Mouse (Mus musculus) adipocyte (in vitro differentiated cells): ENCODE measurements at regions not wholly inside any gene's neighbourhood (a gene's known extent, or its start where the extent isn't known, plus 50 kb on each side); places are given as distances from the start of the nearest gene placed in this dataset.
A peak's percentile ranks its signal among the peaks of the same experiment; 100 is the strongest.

Experiments
- DNase-seq: peaks from one replicate; pipeline ENCODE4 v3.0.0-alpha.2; 2016; ENCODE audit warnings: low spot score

DNA sequence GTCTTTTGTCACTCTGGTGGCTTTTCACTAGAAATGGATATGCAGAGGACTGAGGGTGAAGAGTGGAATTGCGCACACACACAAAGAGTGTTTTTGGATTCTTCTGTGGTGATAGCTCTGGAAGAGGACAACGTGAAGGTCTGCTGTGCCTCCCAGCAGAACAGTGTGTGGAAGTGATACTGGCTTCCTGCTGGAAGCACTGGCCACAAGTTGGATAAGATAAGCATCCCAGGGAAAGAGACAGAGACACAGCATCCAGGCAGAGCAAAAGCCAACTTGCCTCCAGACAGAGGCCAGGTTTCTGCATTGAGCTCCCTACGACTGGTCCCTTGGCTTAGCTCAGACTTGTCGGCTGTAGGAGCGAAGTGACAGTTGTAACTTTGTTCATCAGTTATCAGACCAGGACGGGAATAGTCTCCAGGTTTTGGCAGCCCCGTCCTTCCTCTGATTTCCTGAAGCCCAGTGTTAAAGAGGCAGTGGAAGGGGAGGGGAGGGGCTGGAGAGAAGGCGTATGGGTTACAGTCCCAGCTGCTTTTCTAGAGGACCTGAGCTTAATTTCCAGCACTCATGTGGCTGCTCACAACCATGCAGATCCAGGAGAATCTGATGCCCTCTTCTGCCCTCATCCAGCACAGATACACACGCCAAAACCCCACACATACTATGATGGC, 89.2 kb downstream of the Tmem170b start:
- no peak for DNase-seq

DNA sequence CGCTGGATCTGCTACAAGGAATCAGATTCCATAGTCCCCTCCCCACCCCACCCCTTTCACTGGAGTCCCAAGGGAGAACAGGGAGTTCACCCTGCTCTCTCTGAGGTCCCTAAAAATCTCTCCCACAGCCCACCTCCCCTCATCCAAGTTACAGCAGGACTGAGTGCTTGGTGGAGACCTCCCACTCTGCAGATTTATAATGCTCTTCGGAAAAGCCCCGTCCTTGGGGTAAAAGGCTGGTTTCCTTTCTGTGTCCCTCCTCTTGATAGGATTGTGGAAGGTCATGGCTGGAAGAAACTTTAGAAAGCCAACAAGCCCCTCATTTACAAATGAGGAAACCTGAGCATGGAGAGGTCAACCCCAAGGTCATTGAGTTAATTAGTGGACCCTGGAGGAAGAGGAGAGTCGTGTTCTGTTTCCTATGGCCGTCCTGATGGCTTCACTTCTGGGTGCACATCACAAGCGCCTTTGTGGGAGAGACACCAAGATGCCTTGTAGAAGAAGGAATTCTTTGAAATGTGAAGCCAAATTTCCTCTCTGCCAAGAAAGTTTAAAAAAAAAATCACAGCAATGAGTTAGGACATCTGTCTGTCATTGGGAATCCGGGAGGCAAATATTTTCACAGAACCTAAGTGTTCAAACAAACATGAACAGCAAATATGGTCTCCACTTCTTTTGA, 91.2 kb downstream of the Tmem170b start:
- no peak for DNase-seq

DNA sequence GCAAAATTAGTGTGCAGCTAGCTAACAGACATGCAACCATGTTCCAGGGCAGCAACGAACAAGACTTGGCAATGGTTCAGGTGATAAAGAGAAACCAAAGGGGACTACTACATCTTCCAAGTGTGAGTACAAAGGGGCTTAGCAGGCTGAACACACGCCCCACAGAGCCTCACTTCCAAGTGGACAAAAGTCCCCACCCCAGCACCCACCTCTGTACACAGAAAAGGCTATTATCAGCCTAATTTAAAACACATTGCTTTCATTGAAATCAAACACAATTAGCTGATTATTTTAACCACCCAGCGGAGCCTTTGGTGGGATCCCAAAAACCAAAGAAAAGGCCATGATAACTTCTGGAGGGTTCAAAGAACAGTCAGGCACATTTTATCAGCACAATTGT, 95.6 kb downstream of the Tmem170b start:
- no peak for DNase-seq

DNA sequence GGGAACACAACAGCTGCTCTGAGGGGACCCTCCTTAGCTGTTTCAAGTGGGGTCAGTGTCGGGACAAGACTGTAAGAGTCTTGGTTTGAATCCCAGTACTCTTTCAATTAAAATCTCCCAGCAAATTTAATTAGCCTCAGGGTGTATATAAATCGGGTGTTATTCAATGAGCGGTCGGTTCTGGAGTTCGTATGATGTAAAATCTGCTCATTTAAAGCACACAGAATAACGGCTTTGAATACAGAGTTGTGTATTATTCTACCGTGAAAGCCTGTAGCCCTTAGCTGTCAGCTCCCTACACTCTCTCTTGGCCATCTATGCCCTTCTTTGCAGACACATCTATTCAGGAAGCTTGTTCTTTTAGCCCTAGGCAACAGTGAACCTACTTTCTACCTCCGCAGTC, 96.1 kb downstream of the Tmem170b start:
- no peak for DNase-seq

DNA sequence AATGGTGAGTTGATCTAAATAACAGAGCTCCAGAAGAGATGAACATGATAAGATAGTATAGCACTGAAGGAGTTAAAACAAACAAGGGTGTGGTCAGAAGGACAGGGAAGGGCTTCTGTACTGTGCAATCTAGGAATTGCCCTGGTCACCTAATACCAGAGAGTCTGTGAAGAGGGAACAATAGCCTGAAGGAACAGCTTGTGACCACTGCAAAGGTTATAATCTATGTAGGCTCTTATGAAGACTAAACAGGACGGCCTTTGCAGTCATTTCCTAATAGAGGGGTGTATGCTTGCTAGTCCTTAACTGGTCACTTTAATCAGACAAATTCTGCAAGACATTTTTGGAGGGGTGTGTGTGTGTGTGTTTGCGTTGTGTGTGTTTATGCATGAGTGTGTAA, 97.5 kb downstream of the Tmem170b start:
- no peak for DNase-seq

DNA sequence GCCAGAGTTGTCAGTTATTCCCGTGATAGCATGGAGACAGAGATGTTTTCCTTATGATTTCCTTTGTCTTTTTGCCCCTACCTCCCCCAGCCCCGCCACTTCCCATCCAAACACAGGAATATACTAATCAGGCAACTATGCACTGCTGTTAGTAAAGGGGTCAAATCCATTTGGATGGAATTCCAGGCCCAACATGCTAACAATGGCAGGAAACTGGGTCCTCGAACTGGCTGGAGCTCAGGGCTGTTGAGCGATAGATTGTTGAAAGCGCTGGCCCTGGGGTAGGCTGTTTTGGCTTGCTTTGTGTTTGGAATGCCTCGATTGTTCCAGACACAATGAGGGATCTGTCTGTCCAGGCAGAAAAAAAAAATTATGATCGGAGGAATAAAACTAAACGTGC, 97.9 kb downstream of the Tmem170b start:
- no peak for DNase-seq

DNA sequence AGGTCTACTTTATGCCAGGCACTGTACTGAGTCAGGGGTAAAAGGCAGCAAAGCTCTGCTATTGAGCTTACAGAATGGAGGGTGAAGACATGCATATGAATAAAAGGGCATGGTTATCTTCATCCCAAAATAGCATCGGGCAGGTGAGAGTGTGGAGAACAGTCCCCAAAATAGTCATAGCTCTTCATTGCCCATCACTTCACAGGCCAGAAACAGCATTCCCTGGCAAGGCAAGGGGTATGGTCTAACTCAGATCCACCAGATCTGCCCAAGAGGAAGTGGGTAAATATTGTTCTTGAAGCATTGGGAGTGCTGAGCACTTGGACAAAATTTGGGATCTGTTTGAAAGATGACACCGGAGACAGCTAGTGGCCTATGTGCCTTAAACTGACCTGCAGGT, 99.1 kb downstream of the Tmem170b start:
- DNase-seq, result no peak

DNA sequence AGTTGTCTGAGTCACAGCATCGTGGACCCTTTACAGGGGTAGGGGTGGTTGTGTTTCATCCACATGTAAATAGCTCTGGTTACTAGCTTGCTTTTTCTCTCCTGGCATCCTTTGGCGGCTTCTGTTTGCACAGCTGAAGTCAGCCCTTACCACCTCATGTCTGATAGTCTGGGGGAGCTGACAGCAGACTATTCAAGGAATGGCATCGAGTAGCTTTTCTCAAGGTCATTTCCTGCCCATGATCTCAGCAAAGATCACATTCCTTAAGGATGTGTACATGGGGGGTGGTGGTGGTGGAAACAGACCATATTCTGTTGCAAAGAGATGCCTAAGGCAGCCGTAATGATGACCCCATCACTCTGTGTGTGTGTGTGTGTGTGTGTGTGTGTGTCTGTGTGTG, 99.9 kb downstream of the Tmem170b start:
- DNase-seq, result no peak

DNA sequence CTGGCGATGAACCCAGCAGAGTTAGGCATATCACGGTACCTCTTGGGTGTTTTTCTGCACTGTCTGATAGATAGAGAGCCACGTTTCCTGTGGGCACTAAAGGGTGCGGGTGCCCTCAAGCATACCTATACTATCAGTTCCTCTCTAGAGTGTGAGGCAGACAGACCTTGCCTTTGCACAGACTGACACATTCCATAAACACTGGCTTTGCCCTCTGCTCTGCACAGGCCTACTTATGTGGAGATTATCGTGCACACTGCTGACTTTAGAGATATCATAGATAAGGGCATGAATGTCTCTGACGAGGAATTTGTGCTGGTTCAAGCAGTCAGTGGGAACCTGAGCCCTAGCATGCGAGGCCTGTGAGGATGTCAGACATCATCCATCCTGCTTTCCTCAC, 102.1 kb downstream of the Tmem170b start:
- no peak for DNase-seq

DNA sequence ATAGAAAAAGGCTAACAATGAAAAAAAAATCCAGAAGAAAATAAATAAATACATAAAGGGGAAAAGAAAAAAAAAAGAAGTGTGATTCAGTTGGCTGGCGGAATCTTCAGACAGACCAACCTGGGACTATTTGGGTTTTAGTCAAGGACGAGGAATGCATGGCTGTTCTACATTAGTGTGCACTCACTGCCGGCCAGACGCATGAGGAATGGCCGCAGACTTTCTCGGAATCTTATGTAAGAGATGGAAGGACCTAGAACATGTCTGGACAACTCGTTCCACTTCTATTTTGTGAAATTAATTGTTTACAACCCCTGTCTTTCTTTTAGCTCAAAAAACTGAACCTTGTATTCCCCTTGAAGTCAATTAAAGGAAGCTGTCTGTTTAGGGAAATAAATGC, 103.4 kb downstream of the Tmem170b start:
- DNase-seq, result no peak

DNA sequence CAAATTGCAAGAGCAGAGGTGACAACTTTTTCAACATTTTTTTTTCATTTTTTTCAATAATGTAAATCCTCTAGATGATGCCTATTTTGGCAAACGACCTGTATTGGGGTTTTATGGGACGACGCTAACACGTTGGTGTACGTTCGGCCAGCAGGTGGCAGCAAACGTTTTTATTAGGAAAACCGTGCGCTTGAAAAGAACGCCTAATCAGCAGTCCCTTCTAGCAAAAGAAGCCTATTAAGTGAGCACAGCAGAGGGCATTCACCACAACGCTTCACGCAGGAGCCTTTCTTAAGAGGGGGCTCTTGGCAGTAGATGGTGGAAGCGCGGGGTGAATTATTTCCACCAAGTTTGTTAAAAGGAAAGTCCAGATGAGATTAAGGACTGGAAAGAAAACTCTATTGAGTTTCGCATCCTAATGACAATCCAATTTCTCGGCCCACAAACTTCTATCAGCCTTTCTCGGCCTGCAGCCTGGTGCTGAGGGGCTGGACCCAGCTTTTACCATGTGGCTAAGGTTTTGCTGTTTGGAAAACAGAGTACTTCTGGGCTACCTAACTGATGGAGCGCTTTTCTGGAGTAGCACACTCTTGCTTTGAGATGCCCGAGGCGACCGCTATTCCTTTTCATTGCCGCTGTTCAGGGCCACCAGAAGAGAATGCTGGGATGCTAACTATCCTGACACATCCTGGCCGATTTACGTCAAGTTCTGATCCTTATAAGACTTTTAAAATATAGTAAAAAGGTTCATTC, 103.9 kb downstream of the Tmem170b start:
- DNase-seq, result peak; percentile 91

DNA sequence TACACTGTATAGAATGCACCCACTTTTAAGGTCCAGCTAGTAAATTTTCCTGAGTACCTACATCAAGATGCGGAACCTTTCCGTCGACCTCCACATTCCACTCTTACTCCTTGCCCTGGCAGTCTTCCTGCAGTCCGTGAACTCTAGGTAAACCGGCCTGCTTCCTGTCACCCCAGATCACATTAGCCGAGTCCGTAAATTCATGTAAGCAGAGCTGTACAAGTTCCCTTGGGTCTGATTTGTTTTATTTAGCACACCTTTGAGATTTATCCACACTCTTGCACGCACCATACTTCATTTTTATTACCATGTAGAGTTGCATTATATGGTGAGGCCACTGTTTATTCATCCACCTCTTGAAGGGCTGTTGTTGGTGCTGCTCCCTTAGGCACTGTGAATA, 106.9 kb downstream of the Tmem170b start:
- no peak for DNase-seq
